Mouse (Mus musculus): ENCODE results near the gene Tmem210. TPM values are rescaled to one million over a fixed set of nuclear protein-coding genes. Genes with fewer than 3 reads are reported as not detected.
"Not testable (repeated sequence)": the region's sequence is repeated elsewhere in the genome, so short reads cannot be mapped to it uniquely, and the experiment has no call there.

The Tmem210 gene
- polyA plus RNA-seq, 1 experiment from 2014 or later = not detected

- DNase-seq (ENCODE audit: low spot score) = no peak
- H3K36me3 ChIP-seq (ENCODE audit: control insufficient read depth, insufficient read depth, low read length) = peaks cover 3% of the 10 kb centered on the region; the same call in 1 of the 2 replicates
Measured at GRCm38 (mm10) chr2:25246183-25247072, 41.5 kb upstream of the Tmem210 start, which contains the start of gene AL732309.1. Gene AL732309.1 (minus strand): TSS chr2:25246863.

GRCm38 (mm10) chr2:25252331-25252730 is 35.6 kb upstream of the Tmem210 start:
- no peak for DNase-seq (ENCODE audit: low spot score)
- WGBS = 85% methylated on average over 1 of the region's 1 CpGs
- H3K36me3 ChIP-seq (ENCODE audit: control insufficient read depth, insufficient read depth, low read length) = peaks cover 3% of the 10 kb centered on the region; the same call in 1 of the 2 replicates

More at GRCm38 (mm10) chr2:25246183-25247072, 41.5 kb upstream of the Tmem210 start, which contains the start of gene AL732309.1:
- Histone ChIP-seq H3K4me1 (replicated peaks; ENCODE audit: control insufficient read depth, insufficient read depth, low read length) (no peaks in the 10 kb centered on the region; the same call in 1 of the 2 replicates), H3K9me3 (ENCODE audit: control insufficient read depth, low read length) (no peaks in the 10 kb centered on the region), H3K27ac (ENCODE audit: low read depth, low read length) (no peak within 1 kb of the TSS), H3K9ac (ENCODE audit: low read length) (no peak within 1 kb of the TSS), H3K27me3 (ENCODE audit: control insufficient read depth, insufficient read depth, low read length) (peaks cover 3% of the 10 kb centered on the region; the same call in 1 of the 2 replicates), H3K4me2 (ENCODE audit: low read depth, low read length, severe bottlenecking) (no peak within 1 kb of the TSS), H3K4me3 (ENCODE audit: low read depth, low read length) (no peak within 1 kb of the TSS)
- WGBS = 90% methylated on average over 10 of the region's 10 CpGs
- no peak for ATAC-seq (replicated peaks; ENCODE audit: low FRiP score)

GRCm38 (mm10) chr2:25255284-25255779 is 32.6 kb upstream of the Tmem210 start, which contains the start of gene Tmem203:
Gene Tmem203 (plus strand): TSS chr2:25255439.
- peak; percentile 94 for ATAC-seq (replicated peaks; ENCODE audit: low FRiP score)
- H3K4me1 ChIP-seq (replicated peaks; ENCODE audit: control insufficient read depth, insufficient read depth, low read length) = peaks cover 11% of the 10 kb centered on the region
- under 1% methylated on average over 39 of the region's 39 CpGs for WGBS

More at GRCm38 (mm10) chr2:25252331-25252730, 35.6 kb upstream of the Tmem210 start:
- H3K27ac ChIP-seq (ENCODE audit: low read depth, low read length) = no peak overlapping the region
- H3K4me2 ChIP-seq (ENCODE audit: low read depth, low read length, severe bottlenecking) = no peak overlapping the region
- H3K4me3 ChIP-seq (ENCODE audit: low read depth, low read length) = no peak overlapping the region
- H3K27me3 ChIP-seq (ENCODE audit: control insufficient read depth, insufficient read depth, low read length) = no peaks in the 10 kb centered on the region
- ATAC-seq (replicated peaks; ENCODE audit: low FRiP score) = no peak
- no peaks in the 10 kb centered on the region for H3K9me3 ChIP-seq (ENCODE audit: control insufficient read depth, low read length)
- H3K9ac ChIP-seq (ENCODE audit: low read length) = no peak overlapping the region
- H3K4me1 ChIP-seq (replicated peaks; ENCODE audit: control insufficient read depth, insufficient read depth, low read length) = peaks cover 11% of the 10 kb centered on the region

GRCm38 (mm10) chr2:25256443-25257109 is 31.4 kb upstream of the Tmem210 start:
- Histone ChIP-seq H3K4me1 (replicated peaks; ENCODE audit: control insufficient read depth, insufficient read depth, low read length) (peaks cover 11% of the 10 kb centered on the region), H3K4me2 (ENCODE audit: low read depth, low read length, severe bottlenecking) (peak overlapping the region; percentile 95; the same call in 1 of the 2 replicates), H3K4me3 (ENCODE audit: low read depth, low read length) (peak overlapping the region; percentile 97)
- not testable (repeated sequence) for H3K36me3 ChIP-seq (ENCODE audit: control insufficient read depth, insufficient read depth, low read length); DNase-seq (ENCODE audit: low spot score); H3K27ac ChIP-seq (ENCODE audit: low read depth, low read length); H3K9me3 ChIP-seq (ENCODE audit: control insufficient read depth, low read length); H3K27me3 ChIP-seq (ENCODE audit: control insufficient read depth, insufficient read depth, low read length); ATAC-seq (replicated peaks; ENCODE audit: low FRiP score); H3K9ac ChIP-seq (ENCODE audit: low read length)
- WGBS = 63% methylated on average over 10 of the region's 12 CpGs

More at GRCm38 (mm10) chr2:25255284-25255779, 32.6 kb upstream of the Tmem210 start, which contains the start of gene Tmem203:
- H3K4me2 ChIP-seq (ENCODE audit: low read depth, low read length, severe bottlenecking) = peak within 1 kb of the TSS; percentile 95
- DNase-seq (ENCODE audit: low spot score) = peak; percentile 97
- H3K27ac ChIP-seq (ENCODE audit: low read depth, low read length) = peak within 1 kb of the TSS; percentile 37
- H3K27me3 ChIP-seq (ENCODE audit: control insufficient read depth, insufficient read depth, low read length) = no peaks in the 10 kb centered on the region
- H3K9ac ChIP-seq (ENCODE audit: low read length) = peak within 1 kb of the TSS; percentile 83
- no peaks in the 10 kb centered on the region for H3K36me3 ChIP-seq (ENCODE audit: control insufficient read depth, insufficient read depth, low read length)
- H3K4me3 ChIP-seq (ENCODE audit: low read depth, low read length) = peak within 1 kb of the TSS; percentile 97
- no peaks in the 10 kb centered on the region for H3K9me3 ChIP-seq (ENCODE audit: control insufficient read depth, low read length)

- H3K9ac ChIP-seq (ENCODE audit: low read length); H3K27me3 ChIP-seq (ENCODE audit: control insufficient read depth, insufficient read depth, low read length); DNase-seq (ENCODE audit: low spot score); H3K4me2 ChIP-seq (ENCODE audit: low read depth, low read length, severe bottlenecking); H3K36me3 ChIP-seq (ENCODE audit: control insufficient read depth, insufficient read depth, low read length); ATAC-seq (replicated peaks; ENCODE audit: low FRiP score); H3K4me3 ChIP-seq (ENCODE audit: low read depth, low read length); H3K27ac ChIP-seq (ENCODE audit: low read depth, low read length); H3K9me3 ChIP-seq (ENCODE audit: control insufficient read depth, low read length): not testable (repeated sequence)
- WGBS = 89% methylated on average over 5 of the region's 5 CpGs
- peaks cover 11% of the 10 kb centered on the region for H3K4me1 ChIP-seq (replicated peaks; ENCODE audit: control insufficient read depth, insufficient read depth, low read length)
Measured at GRCm38 (mm10) chr2:25257250-25257649, 30.7 kb upstream of the Tmem210 start.

- H3K27me3 ChIP-seq (ENCODE audit: control insufficient read depth, insufficient read depth, low read length) = peaks cover 10% of the 10 kb centered on the region
- no peak for DNase-seq (ENCODE audit: low spot score)
- ATAC-seq (replicated peaks; ENCODE audit: low FRiP score) = no peak
- WGBS = 49% methylated on average over 2 of the region's 2 CpGs
- no peaks in the 10 kb centered on the region for H3K36me3 ChIP-seq (ENCODE audit: control insufficient read depth, insufficient read depth, low read length)
- H3K4me2 ChIP-seq (ENCODE audit: low read depth, low read length, severe bottlenecking) = no peak overlapping the region
- H3K4me3 ChIP-seq (ENCODE audit: low read depth, low read length) = no peak overlapping the region
- H3K27ac ChIP-seq (ENCODE audit: low read depth, low read length) = no peak overlapping the region
- H3K9me3 ChIP-seq (ENCODE audit: control insufficient read depth, low read length) = no peaks in the 10 kb centered on the region
- no peak overlapping the region for H3K9ac ChIP-seq (ENCODE audit: low read length)
- peaks cover 22% of the 10 kb centered on the region for H3K4me1 ChIP-seq (replicated peaks; ENCODE audit: control insufficient read depth, insufficient read depth, low read length)
Measured at GRCm38 (mm10) chr2:25258887-25259286, 29.1 kb upstream of the Tmem210 start.

- DNase-seq (ENCODE audit: low spot score) (no peak), ATAC-seq (replicated peaks; ENCODE audit: low FRiP score) (peak; percentile 6; the same call in 1 of the 2 replicates)
- H3K4me1 ChIP-seq (replicated peaks; ENCODE audit: control insufficient read depth, insufficient read depth, low read length) = peaks cover 16% of the 10 kb centered on the region
- H3K9me3 ChIP-seq (ENCODE audit: control insufficient read depth, low read length) = no peaks in the 10 kb centered on the region
- H3K9ac ChIP-seq (ENCODE audit: low read length) = peak overlapping the region; percentile 28; the same call in 1 of the 2 replicates
- peak overlapping the region; percentile 100 for H3K4me2 ChIP-seq (ENCODE audit: low read depth, low read length, severe bottlenecking)
- H3K36me3 ChIP-seq (ENCODE audit: control insufficient read depth, insufficient read depth, low read length) = no peaks in the 10 kb centered on the region
- WGBS = 46% methylated on average over 10 of the region's 12 CpGs
- H3K27ac ChIP-seq (ENCODE audit: low read depth, low read length) = no peak overlapping the region
- peaks cover 16% of the 10 kb centered on the region for H3K27me3 ChIP-seq (ENCODE audit: control insufficient read depth, insufficient read depth, low read length)
- peak overlapping the region; percentile 77 for H3K4me3 ChIP-seq (ENCODE audit: low read depth, low read length)
Measured at GRCm38 (mm10) chr2:25261870-25262269, 26.1 kb upstream of the Tmem210 start.

- peak; percentile 99 for ATAC-seq (replicated peaks; ENCODE audit: low FRiP score)
Measured at GRCm38 (mm10) chr2:25262291-25262767, 25.6 kb upstream of the Tmem210 start, which contains the start of gene Tprn. Gene Tprn (plus strand): TSS chr2:25262618.

More at GRCm38 (mm10) chr2:25262291-25262767, 25.6 kb upstream of the Tmem210 start, which contains the start of gene Tprn:
- Histone ChIP-seq H3K9ac (ENCODE audit: low read length) (peak within 1 kb of the TSS; percentile 63), H3K36me3 (ENCODE audit: control insufficient read depth, insufficient read depth, low read length) (no peaks in the 10 kb centered on the region), H3K27me3 (ENCODE audit: control insufficient read depth, insufficient read depth, low read length) (peaks cover 16% of the 10 kb centered on the region), H3K4me3 (ENCODE audit: low read depth, low read length) (peak within 1 kb of the TSS; percentile 77), H3K27ac (ENCODE audit: low read depth, low read length) (no peak within 1 kb of the TSS), H3K4me2 (ENCODE audit: low read depth, low read length, severe bottlenecking) (peak within 1 kb of the TSS; percentile 100), H3K9me3 (ENCODE audit: control insufficient read depth, low read length) (no peaks in the 10 kb centered on the region), H3K4me1 (replicated peaks; ENCODE audit: control insufficient read depth, insufficient read depth, low read length) (peaks cover 16% of the 10 kb centered on the region)
- peak; percentile 94 for DNase-seq (ENCODE audit: low spot score)
- WGBS = under 1% methylated on average over 38 of the region's 39 CpGs
